Mouse (Mus musculus): ENCODE measurements around the gene Scai. TPM values are rescaled to one million over a fixed set of nuclear protein-coding genes. Genes with fewer than 3 reads are reported as not detected.
"Not testable (repeated sequence)": the region's sequence is repeated elsewhere in the genome, so short reads cannot be mapped to it uniquely, and the experiment has no call there.

The Scai gene
- total and polyA plus RNA-seq, 2 experiments from 2014 or later: 11.6 to 68.6 TPM

GRCm38 (mm10) chr2:39114093-39114492 lies 76.4 kb downstream of the Scai start:
- Histone ChIP-seq H3K36me3 (ENCODE audit: insufficient read depth) (peaks cover 54% of the 10 kb centered on the region), H3K9me3 (ENCODE audit: low read length) (no peaks in the 10 kb centered on the region)

GRCm38 (mm10) chr2:39110514-39110913 lies 80.0 kb downstream of the Scai start:
- DNase-seq (no peak), ATAC-seq (no peak)
- Histone ChIP-seq H3K27ac (ENCODE audit: low read depth, low read length) (no peak overlapping the region), H3K27me3 (ENCODE audit: insufficient read depth, low read length) (no peaks in the 10 kb centered on the region), H3K9me3 (ENCODE audit: low read length) (no peaks in the 10 kb centered on the region), H3K9ac (no peak overlapping the region), H3K4me3 (ENCODE audit: low read depth, low read length) (no peak overlapping the region), H3K36me3 (ENCODE audit: insufficient read depth) (peaks cover 38% of the 10 kb centered on the region), H3K4me2 (ENCODE audit: low read depth) (no peak overlapping the region), H3K4me1 (ENCODE audit: insufficient read depth) (no peaks in the 10 kb centered on the region)
- TF ChIP-seq CTCF (IDR thresholded peaks at IDR 0.05; ENCODE audit: low read depth): no peak

More at GRCm38 (mm10) chr2:39114093-39114492, 76.4 kb downstream of the Scai start:
- WGBS: 97% methylated on average over 7 of the region's 7 CpGs
- no peak for ATAC-seq
- H3K4me1 ChIP-seq (ENCODE audit: insufficient read depth): no peaks in the 10 kb centered on the region
- no peak for TF ChIP-seq CTCF (IDR thresholded peaks at IDR 0.05; ENCODE audit: low read depth)
- DNase-seq: no peak
- H3K9ac ChIP-seq: no peak overlapping the region
- H3K4me2 ChIP-seq (ENCODE audit: low read depth): no peak overlapping the region
- no peaks in the 10 kb centered on the region for H3K27me3 ChIP-seq (ENCODE audit: insufficient read depth, low read length)
- H3K4me3 ChIP-seq (ENCODE audit: low read depth, low read length): no peak overlapping the region
- no peak overlapping the region for H3K27ac ChIP-seq (ENCODE audit: low read depth, low read length)

GRCm38 (mm10) chr2:39109712-39110111 lies 80.8 kb downstream of the Scai start:
- not testable (repeated sequence) for ATAC-seq; H3K27ac ChIP-seq (ENCODE audit: low read depth, low read length); H3K4me1 ChIP-seq (ENCODE audit: insufficient read depth); H3K27me3 ChIP-seq (ENCODE audit: insufficient read depth, low read length); H3K4me2 ChIP-seq (ENCODE audit: low read depth); H3K9me3 ChIP-seq (ENCODE audit: low read length); DNase-seq; H3K9ac ChIP-seq; H3K4me3 ChIP-seq (ENCODE audit: low read depth, low read length)
- peaks cover 41% of the 10 kb centered on the region for H3K36me3 ChIP-seq (ENCODE audit: insufficient read depth)

GRCm38 (mm10) chr2:39099951-39100350 lies 90.6 kb downstream of the Scai start:
- not testable (repeated sequence) for H3K4me3 ChIP-seq (ENCODE audit: low read depth, low read length); H3K27ac ChIP-seq (ENCODE audit: low read depth, low read length); H3K9me3 ChIP-seq (ENCODE audit: low read length); H3K27me3 ChIP-seq (ENCODE audit: insufficient read depth, low read length); ATAC-seq; H3K4me1 ChIP-seq (ENCODE audit: insufficient read depth); H3K4me2 ChIP-seq (ENCODE audit: low read depth); H3K9ac ChIP-seq; DNase-seq
- peaks cover 30% of the 10 kb centered on the region for H3K36me3 ChIP-seq (ENCODE audit: insufficient read depth)
- 100% methylated on average over 1 of the region's 1 CpGs for WGBS

- no peak overlapping the region for H3K9ac ChIP-seq
- no peaks in the 10 kb centered on the region for H3K27me3 ChIP-seq (ENCODE audit: insufficient read depth, low read length)
- no peaks in the 10 kb centered on the region for H3K4me1 ChIP-seq (ENCODE audit: insufficient read depth)
- H3K4me3 ChIP-seq (ENCODE audit: low read depth, low read length): no peak overlapping the region
- no peak overlapping the region for H3K4me2 ChIP-seq (ENCODE audit: low read depth)
- no peaks in the 10 kb centered on the region for H3K9me3 ChIP-seq (ENCODE audit: low read length)
- ATAC-seq (no peak), DNase-seq (no peak)
- peaks cover 36% of the 10 kb centered on the region for H3K36me3 ChIP-seq (ENCODE audit: insufficient read depth)
- H3K27ac ChIP-seq (ENCODE audit: low read depth, low read length): no peak overlapping the region
- 0 out of 2 replicates have a peak, but pooled peaks have one; percentile 27 for TF ChIP-seq CTCF (IDR thresholded peaks at IDR 0.05; ENCODE audit: low read depth)
Measured at GRCm38 (mm10) chr2:39097993-39098392, 92.5 kb downstream of the Scai start.

- Histone ChIP-seq H3K9me3 (ENCODE audit: low read length) (no peaks in the 10 kb centered on the region), H3K27me3 (ENCODE audit: insufficient read depth, low read length) (no peaks in the 10 kb centered on the region), H3K4me3 (ENCODE audit: low read depth, low read length) (no peak overlapping the region), H3K4me1 (ENCODE audit: insufficient read depth) (no peaks in the 10 kb centered on the region), H3K9ac (no peak overlapping the region), H3K27ac (ENCODE audit: low read depth, low read length) (no peak overlapping the region), H3K4me2 (ENCODE audit: low read depth) (no peak overlapping the region), H3K36me3 (ENCODE audit: insufficient read depth) (peaks cover 31% of the 10 kb centered on the region)
- ATAC-seq (no peak), DNase-seq (no peak)
- 81% methylated on average over 1 of the region's 1 CpGs for WGBS
- no peak for TF ChIP-seq CTCF (IDR thresholded peaks at IDR 0.05; ENCODE audit: low read depth)
Measured at GRCm38 (mm10) chr2:39091966-39092365, 98.6 kb downstream of the Scai start.

- Histone ChIP-seq H3K36me3 (ENCODE audit: insufficient read depth) (peaks cover 63% of the 10 kb centered on the region), H3K27me3 (ENCODE audit: insufficient read depth, low read length) (no peaks in the 10 kb centered on the region)
- 93% methylated on average over 3 of the region's 3 CpGs for WGBS
Measured at GRCm38 (mm10) chr2:39082706-39083105, 107.8 kb downstream of the Scai start.

GRCm38 (mm10) chr2:39070666-39071065 lies 119.9 kb downstream of the Scai start:
- H3K4me1 ChIP-seq (ENCODE audit: insufficient read depth): no peaks in the 10 kb centered on the region
- ATAC-seq: no peak
- H3K36me3 ChIP-seq (ENCODE audit: insufficient read depth): peaks cover 4% of the 10 kb centered on the region
- H3K9me3 ChIP-seq (ENCODE audit: low read length): no peaks in the 10 kb centered on the region
- no peak overlapping the region for H3K27ac ChIP-seq (ENCODE audit: low read depth, low read length)
- DNase-seq: no peak
- no peak overlapping the region for H3K9ac ChIP-seq
- no peak for TF ChIP-seq CTCF (IDR thresholded peaks at IDR 0.05; ENCODE audit: low read depth)
- H3K27me3 ChIP-seq (ENCODE audit: insufficient read depth, low read length): no peaks in the 10 kb centered on the region
- H3K4me2 ChIP-seq (ENCODE audit: low read depth): no peak overlapping the region
- H3K4me3 ChIP-seq (ENCODE audit: low read depth, low read length): no peak overlapping the region

More at GRCm38 (mm10) chr2:39082706-39083105, 107.8 kb downstream of the Scai start:
- Histone ChIP-seq H3K27ac (ENCODE audit: low read depth, low read length) (no peak overlapping the region), H3K9me3 (ENCODE audit: low read length) (no peaks in the 10 kb centered on the region), H3K4me1 (ENCODE audit: insufficient read depth) (no peaks in the 10 kb centered on the region), H3K4me2 (ENCODE audit: low read depth) (no peak overlapping the region), H3K9ac (no peak overlapping the region), H3K4me3 (ENCODE audit: low read depth, low read length) (no peak overlapping the region)
- no peak for ATAC-seq
- no peak for DNase-seq
- no peak for TF ChIP-seq CTCF (IDR thresholded peaks at IDR 0.05; ENCODE audit: low read depth)

All from forebrain, postnatal 0 days (tissue).